Mouse (Mus musculus) urinary bladder, adult 2 months (tissue): ENCODE results near the gene Olfr965. TPM values are rescaled to one million over a fixed set of nuclear protein-coding genes. Genes with fewer than 3 reads are reported as not detected.
"Not testable (repeated sequence)": the region's sequence is repeated elsewhere in the genome, so short reads cannot be mapped to it uniquely, and the experiment has no call there.

Source experiments
- DNase-seq: peaks from one replicate; pipeline ENCODE4 v3.0.0; 2022; ENCODE audit warnings: low spot score
- polyA plus RNA-seq: library from polyadenylated mRNA; depleted of rRNA; stranded (reverse); fragments of >200 nt; gene quantifications from 2 replicates; pipeline ENCODE4 v1.2.3, GENCODE M21; 2012; rRNA removed

Gene Olfr965
- not detected in 2 replicates for polyA plus RNA-seq

GRCm38 (mm10) chr9:39711053-39711452 lies at the start of gene Olfr965:
Olfr965 (plus strand) TSS chr9:39711353.
- DNase-seq, result no peak

GRCm38 (mm10) chr9:39666905-39667304 lies 44.2 kb upstream of the Olfr965 start, which contains the start of gene Olfr963:
Olfr963 (plus strand) TSS chr9:39667205.
- no peak for DNase-seq

GRCm38 (mm10) chr9:39669723-39670122 lies 41.4 kb upstream of the Olfr965 start:
- no peak for DNase-seq

- no peak for DNase-seq
Measured at GRCm38 (mm10) chr9:39674820-39675219, 36.3 kb upstream of the Olfr965 start.

- DNase-seq, result no peak
Measured at GRCm38 (mm10) chr9:39678557-39678956, 32.6 kb upstream of the Olfr965 start.

GRCm38 (mm10) chr9:39679280-39679679 lies 31.9 kb upstream of the Olfr965 start:
- DNase-seq, result no peak

- not testable (repeated sequence) for DNase-seq
Measured at GRCm38 (mm10) chr9:39701123-39701522, 10.0 kb upstream of the Olfr965 start.

- no peak for DNase-seq
Measured at GRCm38 (mm10) chr9:39707017-39707416, 4.1 kb upstream of the Olfr965 start, which contains the start of gene Olfr149. Olfr149 (minus strand) TSS chr9:39707117.

- no peak for DNase-seq
Measured at GRCm38 (mm10) chr9:39708958-39709357, 2.2 kb upstream of the Olfr965 start.

GRCm38 (mm10) chr9:39730678-39731077 lies 19.5 kb downstream of the Olfr965 start, which contains the start of gene Olfr150:
Olfr150 (plus strand) TSS chr9:39730978.
- no peak for DNase-seq

GRCm38 (mm10) chr9:39740741-39741140 lies 29.6 kb downstream of the Olfr965 start:
- no peak for DNase-seq

- DNase-seq, result no peak
Measured at GRCm38 (mm10) chr9:39745949-39746348, 34.8 kb downstream of the Olfr965 start, which contains the start of gene Olfr967. Olfr967 (plus strand) TSS chr9:39746249.

- DNase-seq, result no peak
Measured at GRCm38 (mm10) chr9:39746428-39746827, 35.3 kb downstream of the Olfr965 start.

Other genes starting within 250 kb of the Olfr965 start
- gene Olfr955, start 239.4 kb upstream of the Olfr965 start, polyA plus RNA-seq, result not detected in 2 replicates
- not detected in 2 replicates for gene Olfr44, start 217.4 kb upstream of the Olfr965 start, polyA plus RNA-seq
- gene Olfr957, start 195.5 kb upstream of the Olfr965 start, polyA plus RNA-seq, result not detected in 2 replicates
- not detected in 2 replicates for gene Olfr958, start 157.3 kb upstream of the Olfr965 start, polyA plus RNA-seq
- gene Olfr959, start 135.8 kb upstream of the Olfr965 start, polyA plus RNA-seq, result not detected in 2 replicates
- gene AW551984, start 107.0 kb upstream of the Olfr965 start, polyA plus RNA-seq, result 14.8 and 16.8 TPM in 2 replicates
- not detected in 2 replicates for gene Olfr148, start 100.7 kb upstream of the Olfr965 start, polyA plus RNA-seq
- gene Olfr960, start 90.0 kb upstream of the Olfr965 start, polyA plus RNA-seq, result not detected in 2 replicates
- gene Olfr961, start 66.3 kb upstream of the Olfr965 start, polyA plus RNA-seq, result not detected in 2 replicates
- not detected in 2 replicates for gene Olfr963, start 44.1 kb upstream of the Olfr965 start, polyA plus RNA-seq
- gene Olfr149, start 4.2 kb upstream of the Olfr965 start, polyA plus RNA-seq, result not detected in 2 replicates
- gene Olfr150, start 19.6 kb downstream of the Olfr965 start, polyA plus RNA-seq, result not detected in 2 replicates
- not detected in 2 replicates for gene Olfr967, start 34.9 kb downstream of the Olfr965 start, polyA plus RNA-seq
- not detected in 2 replicates for gene Olfr968, start 71.9 kb downstream of the Olfr965 start, polyA plus RNA-seq
- gene Olfr969, start 79.6 kb downstream of the Olfr965 start, polyA plus RNA-seq, result not detected in 2 replicates
- not detected in 2 replicates for gene Olfr970, start 97.5 kb downstream of the Olfr965 start, polyA plus RNA-seq
- not detected in 2 replicates for gene Olfr971, start 125.5 kb downstream of the Olfr965 start, polyA plus RNA-seq
- gene Olfr972, start 155.1 kb downstream of the Olfr965 start, polyA plus RNA-seq, result not detected in 2 replicates
- not detected in 2 replicates for gene Olfr229, start 196.0 kb downstream of the Olfr965 start, polyA plus RNA-seq
- not detected in 2 replicates for gene Olfr974, start 226.1 kb downstream of the Olfr965 start, polyA plus RNA-seq
- gene Olfr975, start 240.7 kb downstream of the Olfr965 start, polyA plus RNA-seq, result not detected in 2 replicates
- not detected in 2 replicates for gene Olfr976, start 249.8 kb downstream of the Olfr965 start, polyA plus RNA-seq